Mouse (Mus musculus) midbrain, embryonic 13.5 days (tissue): ENCODE measurements at regions not wholly inside any gene's neighbourhood (a gene's known extent, or its start where the extent isn't known, plus 50 kb on each side); places are given as distances from the start of the nearest gene placed in this dataset.

ENCODE experiments used
- ATAC-seq: fragments of 200-750 bp; cut with Nextera tagmentation; 2 replicates; pipeline ENCODE4 v1.8.0; 2017; ENCODE audit warnings: mild to moderate bottlenecking, moderate TSS enrichment, moderate library complexity
- H3K27ac ChIP-seq: fragments of 300-500 bp; sonication (generic); 2 replicates; pipeline ENCODE4 v1.5.1; 2015; ENCODE audit warnings: inconsistent platforms, mild to moderate bottlenecking, moderate library complexity
- H3K27me3 ChIP-seq: fragments of 300-500 bp; sonication (generic); 2 replicates; pipeline ENCODE4 v1.6.1; 2015; ENCODE audit warnings: mild to moderate bottlenecking, inconsistent platforms
- H3K36me3 ChIP-seq: fragments of 300-500 bp; sonication (generic); 2 replicates; pipeline ENCODE4 v1.6.1; 2015; ENCODE audit warnings: mild to moderate bottlenecking, inconsistent platforms
- H3K4me1 ChIP-seq: fragments of 300-500 bp; sonication (generic); replicated peaks from 2 replicates; pipeline ENCODE4 v1.6.1; 2015; ENCODE audit warnings: inconsistent platforms
- H3K4me2 ChIP-seq: fragments of 300-500 bp; sonication (generic); replicated peaks from 2 replicates; pipeline ENCODE4 v1.6.1; 2015; ENCODE audit warnings: moderate library complexity, mild to moderate bottlenecking, inconsistent platforms
- H3K4me3 ChIP-seq: fragments of 300-500 bp; sonication (generic); replicated peaks from 2 replicates; pipeline ENCODE4 v1.5.1; 2015; ENCODE audit warnings: mild to moderate bottlenecking, inconsistent platforms
- H3K9ac ChIP-seq: fragments of 300-500 bp; sonication (generic); replicated peaks from 2 replicates; pipeline ENCODE4 v1.6.1; 2015; ENCODE audit warnings: mild to moderate bottlenecking, inconsistent platforms
- H3K9me3 ChIP-seq: fragments of 300-500 bp; sonication (generic); 2 replicates; pipeline ENCODE4 v1.6.1; 2016; ENCODE audit warnings: mild to moderate bottlenecking, inconsistent platforms
- WGBS: fragments of 180-500 bp; shearing (Covaris S2); methylation state at CpG from one replicate; pipeline ENCODE4 v1.1.7; 2015; 5-methylcytosine and 5-hydroxymethylcytosine counted together

DNA sequence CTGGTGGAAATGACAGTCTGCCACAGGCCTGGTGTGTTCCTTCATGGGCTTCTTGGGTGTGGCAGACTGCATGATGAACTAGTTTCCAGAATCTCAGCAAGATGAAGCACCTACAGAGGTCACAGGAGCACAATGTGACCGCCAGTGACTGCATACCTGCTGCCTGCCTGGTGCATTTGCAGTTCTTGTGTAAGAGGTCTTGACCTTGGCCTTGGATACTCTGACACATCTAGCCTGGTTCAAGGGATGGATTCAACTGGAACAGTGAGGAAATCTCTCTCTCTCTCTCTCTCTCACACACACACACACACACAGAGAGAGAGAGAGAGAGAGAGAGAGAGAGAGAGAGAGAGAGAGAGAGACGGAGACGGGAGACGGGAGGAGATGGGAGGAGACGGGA is 301.9 kb upstream of the Hs6st1 start:
- H3K4me2 ChIP-seq = no peak overlapping the region
- WGBS = 84% methylated on average over 5 of the region's 5 CpGs
- no peaks in the 10 kb centered on the region for H3K9me3 ChIP-seq
- H3K27me3 ChIP-seq = no peaks in the 10 kb centered on the region
- no peak overlapping the region for H3K27ac ChIP-seq
- ATAC-seq = no peak
- no peaks in the 10 kb centered on the region for H3K4me1 ChIP-seq
- H3K36me3 ChIP-seq = no peaks in the 10 kb centered on the region
- H3K4me3 ChIP-seq = no peak overlapping the region
- no peak overlapping the region for H3K9ac ChIP-seq

GRCm38 (mm10) chr1:35772567-35772966 is 295.6 kb upstream of the Hs6st1 start:
- H3K9me3 ChIP-seq = no peaks in the 10 kb centered on the region

DNA sequence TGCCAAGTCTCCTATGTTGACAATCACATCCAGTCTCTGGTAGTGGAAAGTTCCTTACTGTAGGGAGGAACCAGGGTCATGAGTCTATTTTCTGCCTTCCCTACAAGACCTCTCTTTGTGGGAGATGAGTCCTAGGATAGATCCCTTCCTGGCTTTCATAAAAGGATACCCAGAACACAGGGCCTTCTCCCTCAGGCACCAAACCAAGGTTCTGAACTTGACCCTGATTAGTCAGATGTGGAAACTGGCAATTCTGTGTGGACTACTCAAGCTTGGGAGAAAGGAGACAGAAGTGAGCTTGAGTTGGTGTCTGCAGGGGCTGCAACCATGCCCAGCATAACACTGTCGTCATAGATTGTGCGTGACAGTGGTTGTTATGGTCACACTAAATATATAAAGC is 293.6 kb upstream of the Hs6st1 start:
- no peak overlapping the region for H3K4me2 ChIP-seq
- H3K9ac ChIP-seq = no peak overlapping the region
- no peaks in the 10 kb centered on the region for H3K27me3 ChIP-seq
- H3K4me1 ChIP-seq = no peaks in the 10 kb centered on the region
- 93% methylated on average over 2 of the region's 2 CpGs for WGBS
- H3K4me3 ChIP-seq = no peak overlapping the region
- no peaks in the 10 kb centered on the region for H3K36me3 ChIP-seq
- no peaks in the 10 kb centered on the region for H3K9me3 ChIP-seq
- H3K27ac ChIP-seq = no peak overlapping the region
- no peak for ATAC-seq

More at GRCm38 (mm10) chr1:35772567-35772966, 295.6 kb upstream of the Hs6st1 start:
- ATAC-seq = no peak
- no peak overlapping the region for H3K27ac ChIP-seq
- no peak overlapping the region for H3K4me3 ChIP-seq
- H3K4me2 ChIP-seq = no peak overlapping the region
- 85% methylated on average over 6 of the region's 6 CpGs for WGBS
- no peak overlapping the region for H3K9ac ChIP-seq
- no peaks in the 10 kb centered on the region for H3K36me3 ChIP-seq
- H3K4me1 ChIP-seq = no peaks in the 10 kb centered on the region
- no peaks in the 10 kb centered on the region for H3K27me3 ChIP-seq

DNA sequence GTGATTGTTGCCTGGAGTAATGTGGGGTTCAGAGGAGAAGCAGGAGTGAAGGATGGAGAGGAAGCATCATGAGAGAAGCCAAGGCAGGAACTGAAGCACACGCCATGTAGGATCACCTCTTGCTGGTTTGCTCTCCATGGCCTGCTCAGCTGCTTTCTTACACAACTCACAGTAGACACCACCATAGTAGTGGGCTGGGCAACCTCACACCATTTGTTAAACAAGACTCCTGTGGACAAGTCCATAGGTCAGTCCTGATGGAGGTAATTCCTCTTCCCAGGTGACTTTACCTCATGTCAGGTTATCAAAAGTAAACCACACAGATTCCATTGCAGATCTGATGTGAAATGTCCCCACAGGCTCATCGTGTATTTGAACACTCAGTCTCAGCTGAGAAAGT is 285.5 kb upstream of the Hs6st1 start:
- 87% methylated on average over 2 of the region's 2 CpGs for WGBS
- no peak overlapping the region for H3K4me3 ChIP-seq
- no peaks in the 10 kb centered on the region for H3K27me3 ChIP-seq
- no peaks in the 10 kb centered on the region for H3K9me3 ChIP-seq
- no peak for ATAC-seq
- no peak overlapping the region for H3K27ac ChIP-seq
- no peaks in the 10 kb centered on the region for H3K4me1 ChIP-seq
- H3K9ac ChIP-seq = no peak overlapping the region
- H3K36me3 ChIP-seq = no peaks in the 10 kb centered on the region
- H3K4me2 ChIP-seq = no peak overlapping the region

DNA sequence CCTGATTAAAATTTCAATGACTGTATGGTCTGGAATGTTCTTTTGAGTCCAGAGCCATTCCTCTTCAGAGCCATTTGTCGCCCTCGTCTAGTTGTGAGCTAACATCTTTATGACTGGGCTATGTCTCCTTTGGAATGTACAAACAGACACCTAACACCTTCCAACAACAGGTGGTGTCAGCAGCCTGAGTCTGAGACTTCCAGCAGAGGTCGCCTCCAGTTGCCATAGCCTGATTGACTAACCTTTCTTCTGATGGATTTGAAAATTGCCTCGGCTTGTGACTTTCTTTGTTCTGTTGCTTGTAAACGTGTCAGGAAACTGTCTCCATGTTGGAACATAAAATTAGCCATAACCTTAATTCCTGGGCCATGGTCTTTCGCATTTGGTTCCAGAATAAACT is 284.8 kb upstream of the Hs6st1 start:
- no peak overlapping the region for H3K4me3 ChIP-seq
- no peak overlapping the region for H3K9ac ChIP-seq
- WGBS = 84% methylated on average over 6 of the region's 6 CpGs
- no peak for ATAC-seq
- no peaks in the 10 kb centered on the region for H3K4me1 ChIP-seq
- H3K4me2 ChIP-seq = no peak overlapping the region
- no peaks in the 10 kb centered on the region for H3K9me3 ChIP-seq
- H3K36me3 ChIP-seq = no peaks in the 10 kb centered on the region
- H3K27me3 ChIP-seq = no peaks in the 10 kb centered on the region
- H3K27ac ChIP-seq = no peak overlapping the region

DNA sequence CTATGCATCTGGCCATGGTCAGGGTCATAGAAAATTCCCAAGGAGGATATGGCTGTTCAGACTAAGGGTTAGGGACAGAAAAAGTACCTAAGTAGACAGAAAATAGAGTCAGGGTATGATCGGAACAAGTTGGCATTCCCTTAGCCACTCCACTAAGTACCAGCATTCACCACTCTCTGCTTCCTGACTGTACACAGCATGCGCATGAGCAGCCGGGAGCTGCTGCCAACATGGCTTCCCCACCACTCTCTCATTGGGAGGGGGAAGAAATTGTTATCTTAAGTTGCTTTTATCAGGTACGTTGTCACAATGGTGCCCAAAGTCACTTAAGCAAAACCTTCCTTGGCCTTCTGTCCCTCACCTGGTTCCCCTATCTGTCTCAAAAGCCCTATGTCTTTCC is 282.0 kb upstream of the Hs6st1 start:
- Histone ChIP-seq H3K27me3 (no peaks in the 10 kb centered on the region), H3K36me3 (no peaks in the 10 kb centered on the region), H3K4me3 (no peak overlapping the region), H3K4me1 (no peaks in the 10 kb centered on the region), H3K27ac (no peak overlapping the region), H3K4me2 (no peak overlapping the region), H3K9ac (no peak overlapping the region), H3K9me3 (no peaks in the 10 kb centered on the region)
- 93% methylated on average over 4 of the region's 4 CpGs for WGBS
- ATAC-seq = no peak

- no peak for ATAC-seq
- 34% methylated on average over 8 of the region's 8 CpGs for WGBS
- H3K36me3 ChIP-seq = no peaks in the 10 kb centered on the region
Measured at GRCm38 (mm10) chr1:35786668-35787213, 281.5 kb upstream of the Hs6st1 start.

DNA sequence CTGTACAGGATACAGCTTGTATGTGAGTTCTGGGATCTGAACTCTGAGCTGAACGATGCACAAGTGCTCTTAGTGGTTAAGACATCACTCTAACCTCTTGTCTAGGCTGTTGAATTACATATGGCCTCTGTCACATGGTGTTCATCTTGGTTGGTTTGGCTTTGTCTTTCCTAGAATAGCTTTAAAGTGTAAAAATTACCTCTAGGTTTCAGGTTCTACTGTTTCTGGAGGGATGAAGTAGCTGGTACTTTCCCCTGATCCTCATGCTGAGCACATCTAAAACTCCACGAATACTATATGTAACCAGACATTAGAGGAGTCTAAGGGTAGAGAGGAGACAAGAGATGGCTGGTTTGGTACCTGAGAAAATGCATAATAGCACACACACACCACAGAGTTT is 271.1 kb upstream of the Hs6st1 start:
- ATAC-seq = no peak

More at GRCm38 (mm10) chr1:35786668-35787213, 281.5 kb upstream of the Hs6st1 start:
- Histone ChIP-seq H3K4me1 (no peaks in the 10 kb centered on the region), H3K4me2 (no peak overlapping the region), H3K27ac (no peak overlapping the region), H3K27me3 (no peaks in the 10 kb centered on the region), H3K4me3 (no peak overlapping the region), H3K9ac (no peak overlapping the region), H3K9me3 (no peaks in the 10 kb centered on the region)

GRCm38 (mm10) chr1:35797526-35797925 is 270.7 kb upstream of the Hs6st1 start:
- Histone ChIP-seq H3K36me3 (no peaks in the 10 kb centered on the region), H3K4me3 (no peak overlapping the region), H3K9ac (no peak overlapping the region), H3K4me2 (no peak overlapping the region), H3K27ac (no peak overlapping the region), H3K27me3 (no peaks in the 10 kb centered on the region), H3K9me3 (no peaks in the 10 kb centered on the region), H3K4me1 (no peaks in the 10 kb centered on the region)
- WGBS = 88% methylated on average over 2 of the region's 2 CpGs
- no peak for ATAC-seq

More for the DNA sequence above, 271.1 kb upstream of the Hs6st1 start:
- H3K9ac ChIP-seq = no peak overlapping the region
- no peak overlapping the region for H3K27ac ChIP-seq
- no peaks in the 10 kb centered on the region for H3K9me3 ChIP-seq
- 82% methylated on average over 2 of the region's 2 CpGs for WGBS
- no peaks in the 10 kb centered on the region for H3K36me3 ChIP-seq
- H3K4me1 ChIP-seq = no peaks in the 10 kb centered on the region
- no peaks in the 10 kb centered on the region for H3K27me3 ChIP-seq
- no peak overlapping the region for H3K4me3 ChIP-seq
- H3K4me2 ChIP-seq = no peak overlapping the region

- no peak for ATAC-seq
Measured at GRCm38 (mm10) chr1:35805546-35805945, 262.7 kb upstream of the Hs6st1 start.

DNA sequence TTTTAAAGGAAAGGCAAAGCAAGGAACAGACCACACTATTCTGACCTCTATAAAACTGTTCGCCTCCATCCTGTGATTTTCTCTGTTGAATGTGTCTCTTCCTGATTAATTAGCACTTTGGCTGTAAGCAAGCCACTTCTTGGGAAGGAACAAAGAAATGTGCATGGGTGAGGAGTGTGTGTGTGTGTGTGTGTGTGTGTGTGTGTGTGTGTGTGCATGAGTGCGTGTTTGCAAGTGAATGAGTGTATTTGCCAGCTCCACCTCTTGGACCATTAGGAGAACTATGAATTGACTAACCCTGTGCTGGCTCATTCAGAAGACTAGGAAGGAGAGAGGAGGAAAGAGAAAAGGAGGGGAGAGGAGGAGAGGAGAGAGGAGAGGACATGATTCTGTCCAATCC is 261.9 kb upstream of the Hs6st1 start:
- no peaks in the 10 kb centered on the region for H3K27me3 ChIP-seq
- no peak for ATAC-seq
- H3K9ac ChIP-seq = no peak overlapping the region
- no peaks in the 10 kb centered on the region for H3K4me1 ChIP-seq
- 79% methylated on average over 2 of the region's 2 CpGs for WGBS
- H3K4me3 ChIP-seq = no peak overlapping the region
- H3K9me3 ChIP-seq = no peaks in the 10 kb centered on the region
- H3K27ac ChIP-seq = no peak overlapping the region
- no peak overlapping the region for H3K4me2 ChIP-seq
- H3K36me3 ChIP-seq = no peaks in the 10 kb centered on the region

More at GRCm38 (mm10) chr1:35805546-35805945, 262.7 kb upstream of the Hs6st1 start:
- H3K27me3 ChIP-seq = no peaks in the 10 kb centered on the region
- no peak overlapping the region for H3K4me3 ChIP-seq
- H3K9me3 ChIP-seq = no peaks in the 10 kb centered on the region
- WGBS = 65% methylated on average over 3 of the region's 3 CpGs
- no peak overlapping the region for H3K9ac ChIP-seq
- no peak overlapping the region for H3K27ac ChIP-seq
- no peaks in the 10 kb centered on the region for H3K4me1 ChIP-seq
- no peak overlapping the region for H3K4me2 ChIP-seq
- no peaks in the 10 kb centered on the region for H3K36me3 ChIP-seq

- no peak overlapping the region for H3K9ac ChIP-seq
- H3K27me3 ChIP-seq = no peaks in the 10 kb centered on the region
- H3K27ac ChIP-seq = no peak overlapping the region
- H3K9me3 ChIP-seq = no peaks in the 10 kb centered on the region
- H3K4me2 ChIP-seq = no peak overlapping the region
- no peak overlapping the region for H3K4me3 ChIP-seq
- no peaks in the 10 kb centered on the region for H3K36me3 ChIP-seq
- H3K4me1 ChIP-seq = no peaks in the 10 kb centered on the region
- 35% methylated on average over 1 of the region's 1 CpGs for WGBS
- no peak for ATAC-seq
Measured at GRCm38 (mm10) chr1:35806731-35807130, 261.5 kb upstream of the Hs6st1 start.

DNA sequence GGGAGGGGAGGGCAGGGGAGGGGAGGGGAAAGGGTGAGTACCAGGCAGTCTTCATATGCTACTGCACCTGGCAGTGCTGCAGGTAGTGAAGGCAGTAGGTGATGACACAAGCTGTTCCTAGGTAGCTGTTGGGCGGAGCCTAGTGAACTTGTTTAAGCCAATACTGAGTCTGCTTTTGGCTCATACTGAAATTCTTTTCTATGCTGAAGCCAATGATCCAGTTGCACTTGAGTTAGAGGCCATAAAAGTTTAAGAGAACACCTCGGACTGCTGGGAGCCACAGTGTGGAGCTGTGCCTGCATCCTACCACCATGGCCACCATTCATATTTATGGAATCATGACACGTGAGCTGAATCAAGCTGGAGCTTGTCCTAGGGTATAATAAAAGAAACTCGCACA is 259.3 kb upstream of the Hs6st1 start:
- Histone ChIP-seq H3K4me1 (no peaks in the 10 kb centered on the region), H3K4me3 (no peak overlapping the region), H3K9ac (no peak overlapping the region), H3K27me3 (no peaks in the 10 kb centered on the region), H3K4me2 (no peak overlapping the region), H3K36me3 (no peaks in the 10 kb centered on the region), H3K9me3 (no peaks in the 10 kb centered on the region), H3K27ac (no peak overlapping the region)
- 85% methylated on average over 4 of the region's 4 CpGs for WGBS
- no peak for ATAC-seq
